Mouse (Mus musculus): ENCODE results near the gene Usp47. TPM values are rescaled to one million over a fixed set of nuclear protein-coding genes. Genes with fewer than 3 reads are reported as not detected.
"Not testable (repeated sequence)": the region's sequence is repeated elsewhere in the genome, so short reads cannot be mapped to it uniquely, and the experiment has no call there.

The Usp47 gene
- total RNA-seq, 2 experiments from 2014 or later: 64.1 to 73.5 TPM

GRCm38 (mm10) chr7:112045249-112045648 is 21.9 kb downstream of the Usp47 start:
- no peak for TF ChIP-seq CTCF (IDR thresholded peaks at IDR 0.05)
- H3K4me3 ChIP-seq: no peak overlapping the region
- H3K27ac ChIP-seq: no peak overlapping the region
- intact Hi-C loops (cut with DNase I): no loop called here
- DNase-seq (ENCODE audit: extremely low spot score in 1 of 2, low spot score in 2 of 2): no peak

- H3K27ac ChIP-seq: no peak overlapping the region
- no peak for TF ChIP-seq CTCF (IDR thresholded peaks at IDR 0.05)
- intact Hi-C loops (cut with DNase I): no loop called here
- H3K4me3 ChIP-seq: no peak overlapping the region
- DNase-seq (ENCODE audit: extremely low spot score in 1 of 2, low spot score in 2 of 2): no peak
Observed at GRCm38 (mm10) chr7:112045794-112046388, 22.6 kb downstream of the Usp47 start.

DNA sequence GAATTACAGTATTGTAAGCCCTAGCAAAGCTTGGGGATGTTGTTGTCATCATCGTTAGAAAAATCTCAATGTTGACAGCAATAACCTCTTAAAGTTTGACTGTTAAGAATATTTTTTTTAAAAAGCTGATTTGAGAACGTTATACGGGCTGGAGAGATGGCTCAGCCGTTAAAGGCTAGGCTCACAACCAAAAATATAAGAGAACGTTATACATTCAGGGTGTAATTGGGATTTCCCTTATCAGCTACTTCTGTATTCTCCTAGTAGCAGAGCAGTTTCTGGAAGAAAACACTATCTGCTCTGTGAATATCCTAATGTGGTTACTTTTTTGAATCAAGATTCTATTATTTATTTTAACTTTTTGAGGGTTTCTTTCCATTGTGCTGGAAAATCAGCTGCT is 25.3 kb downstream of the Usp47 start:
- TF ChIP-seq CTCF (IDR thresholded peaks at IDR 0.05): no peak
- Histone ChIP-seq H3K27ac (no peak overlapping the region), H3K4me3 (no peak overlapping the region)
- intact Hi-C loops (cut with DNase I): no loop called here
- DNase-seq (ENCODE audit: extremely low spot score in 1 of 2, low spot score in 2 of 2): no peak

- no peak overlapping the region for H3K4me3 ChIP-seq
- intact Hi-C loops (cut with DNase I): no loop called here
- no peak for DNase-seq (ENCODE audit: extremely low spot score in 1 of 2, low spot score in 2 of 2)
- H3K27ac ChIP-seq: no peak overlapping the region
- TF ChIP-seq CTCF (IDR thresholded peaks at IDR 0.05): no peak
Observed at GRCm38 (mm10) chr7:112053667-112054066, 30.4 kb downstream of the Usp47 start.

DNA sequence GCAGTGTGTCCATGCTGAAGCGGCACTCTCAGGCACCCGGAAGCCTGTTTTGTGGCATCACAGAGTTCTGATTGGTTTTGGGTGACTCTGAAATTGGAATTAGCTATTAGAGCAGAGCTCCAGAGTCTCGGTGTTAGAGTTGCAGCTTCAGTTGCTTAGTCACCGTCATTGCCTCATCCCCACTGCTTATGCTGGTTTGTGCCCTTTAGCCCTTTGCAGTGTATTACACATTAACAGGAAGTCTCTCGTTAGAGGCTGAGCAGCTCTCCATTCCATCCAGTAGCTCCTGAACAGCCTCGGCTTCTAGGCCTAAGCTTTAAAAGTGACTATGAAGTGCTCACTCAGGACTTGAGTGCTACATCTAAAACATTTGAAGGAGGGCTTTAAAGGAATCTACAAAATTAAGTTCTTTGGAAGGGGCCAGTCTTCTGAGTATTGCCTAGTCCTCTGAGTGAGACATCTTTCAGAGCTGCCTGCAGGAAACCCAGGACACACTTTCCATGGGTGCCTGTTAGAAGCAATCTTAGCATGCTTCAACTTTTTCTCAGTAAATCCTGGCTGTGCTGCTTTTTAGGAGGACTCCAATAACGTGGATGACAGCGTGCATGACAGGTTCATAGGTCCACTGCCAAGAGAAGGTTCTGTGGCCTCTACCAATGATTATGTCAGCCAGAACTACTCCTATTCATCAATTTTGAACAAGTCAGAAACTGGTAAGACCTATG is 32.8 kb downstream of the Usp47 start:
- no peak for DNase-seq (ENCODE audit: extremely low spot score in 1 of 2, low spot score in 2 of 2)
- intact Hi-C loops (cut with DNase I): no loop called here
- Histone ChIP-seq H3K4me3 (no peak overlapping the region), H3K27ac (no peak overlapping the region)
- TF ChIP-seq CTCF (IDR thresholded peaks at IDR 0.05): no peak

DNA sequence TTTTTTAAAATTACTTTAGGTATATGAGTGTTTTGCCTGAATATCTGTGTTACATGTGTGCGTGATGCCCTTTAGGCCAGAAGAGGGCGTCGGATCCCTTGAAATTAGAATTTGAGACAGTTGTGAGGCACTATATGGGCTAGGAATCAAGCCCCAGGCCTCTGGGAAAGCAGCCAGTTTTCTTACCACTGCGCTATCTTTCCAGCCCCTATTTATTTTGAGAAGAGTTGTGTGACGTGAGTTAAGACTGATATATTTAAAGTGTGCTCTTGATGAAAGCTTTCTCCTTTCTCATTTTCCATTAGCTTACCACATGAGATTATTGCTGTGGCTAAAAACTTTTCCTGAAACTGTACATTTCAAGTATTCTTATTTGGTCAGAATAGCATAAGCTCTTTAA is 51.6 kb downstream of the Usp47 start:
- DNase-seq (ENCODE audit: extremely low spot score in 1 of 2, low spot score in 2 of 2): no peak
- TF ChIP-seq CTCF (IDR thresholded peaks at IDR 0.05): no peak; the same call in 1 of the 2 replicates
- intact Hi-C loops (cut with DNase I): no loop called here
- Histone ChIP-seq H3K27ac (no peak overlapping the region), H3K4me3 (no peak overlapping the region)

DNA sequence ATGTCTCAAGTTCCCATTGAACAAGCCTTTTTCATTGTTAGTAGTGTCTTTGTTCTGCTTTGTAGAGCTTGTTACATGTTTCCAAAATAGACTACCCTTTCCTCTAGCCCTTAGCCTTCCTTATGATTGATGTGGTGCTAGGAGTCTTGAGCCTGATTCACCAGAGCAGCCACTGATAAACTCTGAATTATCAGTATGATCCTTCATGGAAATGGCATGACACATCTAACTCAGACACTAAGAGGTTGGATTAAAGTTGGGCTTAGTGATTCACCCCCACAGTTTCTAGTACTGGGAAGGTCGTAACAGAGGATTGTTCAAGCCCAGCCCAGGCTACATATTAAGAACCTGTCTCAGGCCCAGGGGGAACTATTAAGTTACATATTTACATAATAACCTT is 59.3 kb downstream of the Usp47 start:
- intact Hi-C loops (cut with DNase I): no loop called here
- TF ChIP-seq CTCF (IDR thresholded peaks at IDR 0.05): no peak
- Histone ChIP-seq H3K27ac (no peak overlapping the region), H3K4me3 (no peak overlapping the region)
- DNase-seq (ENCODE audit: extremely low spot score in 1 of 2, low spot score in 2 of 2): no peak

GRCm38 (mm10) chr7:112084222-112084621 is 60.9 kb downstream of the Usp47 start:
- H3K27ac ChIP-seq: no peak overlapping the region
- no peak for TF ChIP-seq CTCF (IDR thresholded peaks at IDR 0.05)
- no peak for DNase-seq (ENCODE audit: extremely low spot score in 1 of 2, low spot score in 2 of 2)
- H3K4me3 ChIP-seq: no peak overlapping the region
- intact Hi-C loops (cut with DNase I): no loop called here

DNA sequence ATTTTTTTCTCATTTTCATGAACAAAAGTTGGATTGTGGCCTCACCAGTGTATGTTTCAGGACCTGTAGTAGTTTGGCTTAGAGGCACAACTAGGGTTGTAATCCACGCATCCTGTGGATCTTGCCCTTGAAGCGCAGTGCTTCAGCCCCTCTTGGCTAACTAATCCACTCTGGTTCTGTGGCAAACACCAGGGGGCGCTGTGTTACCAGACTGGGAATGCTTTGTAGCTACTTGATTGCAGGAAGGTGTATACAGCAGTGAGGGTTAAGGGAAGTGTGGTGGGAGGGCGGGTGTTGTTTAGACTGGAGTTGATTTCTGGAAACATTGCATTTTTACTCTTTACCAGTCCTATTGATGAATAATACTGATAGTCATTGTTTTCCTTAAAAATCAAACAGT is 61.8 kb downstream of the Usp47 start:
- peak; percentile 75 to 90 for DNase-seq (ENCODE audit: extremely low spot score in 1 of 2, low spot score in 2 of 2)
- Histone ChIP-seq H3K4me3 (no peak overlapping the region), H3K27ac (no peak overlapping the region)
- intact Hi-C loops (cut with DNase I): loop anchor here (1.0 to 5.0 kb wide), 2 partner anchors 95 to 282 kb away; no protein-coding TSS in a partner anchor
- peak; percentile 83 for TF ChIP-seq CTCF (IDR thresholded peaks at IDR 0.05)

DNA sequence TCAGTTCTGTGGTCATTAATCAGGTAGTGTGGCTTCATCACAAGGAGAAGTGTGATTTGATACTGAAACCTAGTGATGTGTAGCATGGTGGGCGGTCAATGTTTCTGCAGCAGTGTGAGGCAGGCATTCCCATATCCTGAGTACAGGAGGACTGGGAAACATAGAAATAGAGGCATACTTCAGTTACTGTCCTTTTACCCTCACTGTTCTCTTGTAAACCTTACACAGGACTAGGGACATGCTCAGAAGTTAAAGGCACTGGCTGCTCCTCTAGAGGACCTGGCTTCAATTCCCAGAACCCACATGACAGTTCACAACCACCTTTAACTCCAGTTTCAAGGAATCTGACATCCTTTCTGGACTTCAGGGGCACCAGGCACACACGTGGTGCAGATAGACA is 62.9 kb downstream of the Usp47 start:
- TF ChIP-seq CTCF (IDR thresholded peaks at IDR 0.05): no peak
- Histone ChIP-seq H3K27ac (no peak overlapping the region), H3K4me3 (no peak overlapping the region)
- intact Hi-C loops (cut with DNase I): loop anchor here (5.0 kb wide), 1 partner anchor 281 kb away; no protein-coding TSS in a partner anchor
- DNase-seq (ENCODE audit: extremely low spot score in 1 of 2, low spot score in 2 of 2): no peak

GRCm38 (mm10) chr7:112094923-112095322 is 71.6 kb downstream of the Usp47 start:
- DNase-seq (ENCODE audit: extremely low spot score in 1 of 2, low spot score in 2 of 2); H3K27ac ChIP-seq; intact Hi-C loops (cut with DNase I); H3K4me3 ChIP-seq: not testable (repeated sequence)

GRCm38 (mm10) chr7:112100887-112101286 is 77.6 kb downstream of the Usp47 start:
- TF ChIP-seq CTCF (IDR thresholded peaks at IDR 0.05): no peak
- Histone ChIP-seq H3K4me3 (no peak overlapping the region), H3K27ac (no peak overlapping the region)
- intact Hi-C loops (cut with DNase I): no loop called here
- no peak for DNase-seq (ENCODE audit: extremely low spot score in 1 of 2, low spot score in 2 of 2)

DNA sequence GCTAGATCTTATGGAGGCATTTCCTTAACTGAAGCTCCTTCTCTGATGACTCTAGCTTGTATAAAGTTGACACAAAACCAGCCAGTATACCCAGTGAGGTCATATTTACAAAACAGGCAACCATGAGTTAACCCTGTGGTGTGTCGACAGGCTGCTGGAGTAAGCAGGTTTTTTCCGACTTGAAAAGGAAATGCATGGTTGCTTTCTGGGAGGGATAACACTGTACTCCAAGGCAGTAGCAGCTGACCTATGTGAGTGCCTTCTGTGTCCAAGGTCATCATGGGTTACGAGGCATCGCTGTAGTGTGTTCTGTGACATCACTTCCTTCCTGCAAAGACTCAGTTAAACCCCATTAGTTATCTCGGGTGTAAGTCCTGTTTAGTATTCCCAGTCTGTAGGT is 79.6 kb downstream of the Usp47 start:
- H3K27ac ChIP-seq: no peak overlapping the region
- intact Hi-C loops (cut with DNase I): no loop called here
- no peak overlapping the region for H3K4me3 ChIP-seq
- no peak for DNase-seq (ENCODE audit: extremely low spot score in 1 of 2, low spot score in 2 of 2)
- TF ChIP-seq CTCF (IDR thresholded peaks at IDR 0.05): no peak

All from left cerebral cortex, adult 2 months (tissue).